Mouse (Mus musculus) ES-E14 (cell line): Measurements from ENCODE around the gene Lmo1.

Source experiments
- ZC3H11A ChIP-seq: IDR thresholded peaks from 2 replicates; pipeline ENCODE4 v1.6.1; 2012; ENCODE audit warnings: low read depth, mild to moderate bottlenecking, inconsistent platforms, low read length, borderline replicate concordance
- ZNF384 ChIP-seq: IDR thresholded peaks from 2 replicates; pipeline ENCODE4 v1.6.1; 2012; ENCODE audit warnings: low read depth, low read length, inconsistent platforms

- TF ChIP-seq ZNF384, result no peak
- TF ChIP-seq ZC3H11A, result no peak
These were observed 28.1 kb upstream of the Lmo1 start for GRCm38 (mm10) chr7:109203140-109203539.
